Mouse (Mus musculus) erythroblast, embryonic 14.5 days (primary cell): ENCODE data around the gene Tagln.

Experiments used
- GATA1 ChIP-seq: IDR thresholded peaks from 2 replicates; pipeline ENCODE4 v1.6.1; 2012; ENCODE audit warnings: low read length, inconsistent platforms, mixed read lengths
- TAL1 ChIP-seq: IDR thresholded peaks from 3 replicates; pipeline ENCODE4 v1.6.1; 2012; ENCODE audit warnings: low read length, inconsistent platforms, mixed read lengths

DNA sequence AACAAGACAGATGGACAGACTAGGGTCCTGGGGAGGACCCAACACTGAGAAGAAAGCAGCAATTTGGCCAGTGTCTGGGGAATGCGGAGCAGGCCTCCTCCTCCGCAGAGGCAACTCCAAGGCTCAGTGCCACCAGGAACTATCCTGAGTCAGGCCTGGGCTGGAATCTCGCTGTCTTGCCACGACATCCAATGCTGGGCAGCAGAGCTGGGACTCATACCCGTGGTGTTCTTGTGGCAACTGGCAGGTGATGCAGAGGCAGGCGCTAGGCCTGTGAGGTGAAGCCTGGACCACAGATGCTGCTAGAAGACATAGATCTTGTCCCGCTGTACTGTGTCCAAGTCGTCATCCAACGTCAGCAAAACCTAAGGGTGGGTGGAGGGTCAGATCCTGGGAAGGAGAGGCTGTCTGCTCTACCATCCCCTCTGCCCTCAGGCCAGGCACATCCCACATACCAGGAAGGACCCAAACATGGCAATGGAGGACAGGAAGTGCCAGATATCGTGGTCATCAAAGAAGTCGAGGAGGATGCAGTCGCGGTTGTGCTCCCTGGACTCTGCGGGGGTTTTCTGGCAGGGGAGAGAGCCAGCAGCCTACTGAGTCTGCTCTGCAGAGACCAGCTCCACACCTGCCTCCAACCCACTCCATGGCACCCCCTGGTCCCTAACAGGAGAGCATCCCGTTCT, 3.2 kb upstream of the Tagln start:
- TF ChIP-seq GATA1 (no peak), TAL1 (no peak)
